Mouse (Mus musculus): ENCODE measurements at regions not wholly inside any gene's neighbourhood (a gene's known extent, or its start where the extent isn't known, plus 50 kb on each side); places are given as distances from the start of the nearest gene placed in this dataset.

DNA sequence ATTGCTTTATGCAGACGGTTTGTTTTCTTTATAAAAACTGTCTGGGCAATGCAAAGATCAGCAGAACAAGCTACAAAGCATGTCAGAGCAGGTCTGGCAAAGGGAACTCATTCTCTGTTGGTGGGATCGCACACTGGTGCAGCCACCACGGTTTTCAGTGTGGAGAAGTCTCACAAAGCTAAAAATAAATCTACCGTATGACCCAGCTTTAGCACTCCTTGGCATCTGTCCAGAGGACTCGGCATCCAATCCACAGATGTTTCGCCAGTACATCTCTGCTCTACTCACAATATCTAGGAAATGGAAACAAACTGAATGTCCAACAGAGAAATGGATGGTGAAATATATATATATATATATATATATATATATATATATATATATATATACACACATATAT lies 69.4 kb upstream of the Tbc1d5 start:
- TF ChIP-seq CTCF (IDR thresholded peaks at IDR 0.05; ENCODE audit: insufficient read depth, low read depth, low read length) (no peak), POLR2A (IDR thresholded peaks at IDR 0.05; ENCODE audit: insufficient read depth, low read depth, low read length) (no peak)
